Mouse (Mus musculus): Measurements from ENCODE around the gene Mroh2a. TPM values are rescaled to one million over a fixed set of nuclear protein-coding genes. Genes with fewer than 3 reads are reported as not detected.

Gene Mroh2a
- polyA plus RNA-seq, 1 experiment from 2014 or later, result 0.88 TPM

DNA sequence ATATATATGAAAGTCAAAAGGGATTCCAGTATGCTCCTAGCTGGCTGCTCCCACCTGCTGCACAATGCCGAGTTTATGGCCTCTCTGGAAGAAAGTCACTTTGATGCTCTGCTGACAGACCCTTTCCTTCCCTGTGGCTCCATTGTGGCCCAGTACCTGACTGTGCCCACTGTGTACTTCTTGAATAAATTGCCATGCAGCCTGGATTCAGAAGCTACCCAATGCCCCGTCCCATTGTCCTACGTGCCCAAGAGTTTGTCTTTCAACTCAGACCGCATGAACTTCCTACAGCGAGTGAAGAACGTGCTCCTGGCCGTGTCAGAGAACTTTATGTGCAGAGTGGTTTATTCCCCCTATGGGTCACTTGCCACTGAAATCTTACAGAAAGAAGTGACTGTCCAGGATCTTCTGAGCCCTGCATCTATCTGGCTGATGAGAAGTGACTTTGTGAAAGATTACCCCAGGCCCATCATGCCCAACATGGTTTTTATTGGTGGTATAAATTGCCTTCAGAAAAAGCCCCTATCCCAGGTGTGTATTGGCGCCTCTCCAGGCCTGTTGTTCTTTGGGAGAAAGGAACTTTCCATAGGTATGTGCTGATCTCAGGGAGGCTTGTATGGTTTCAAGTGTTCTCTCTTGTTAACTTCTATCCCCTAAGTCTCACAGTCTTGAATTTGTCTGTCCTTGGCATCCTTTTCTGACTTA lies 14.3 kb upstream of the Mroh2a start:
- H3K27me3 ChIP-seq (replicated peaks), result no peaks in the 10 kb centered on the region
- 61% methylated on average over 8 of the region's 8 CpGs for WGBS
- 0 out of 2 replicates have a peak, but pooled peaks have one; percentile 5 for ATAC-seq
- H3K4me2 ChIP-seq (replicated peaks), result no peak overlapping the region
- peaks cover 32% of the 10 kb centered on the region for H3K9me3 ChIP-seq
- H3K9ac ChIP-seq, result no peak overlapping the region
- no peak overlapping the region for H3K27ac ChIP-seq
- H3K36me3 ChIP-seq, result no peaks in the 10 kb centered on the region
- no peak overlapping the region for H3K4me3 ChIP-seq (replicated peaks)
- H3K4me1 ChIP-seq (replicated peaks), result no peaks in the 10 kb centered on the region

DNA sequence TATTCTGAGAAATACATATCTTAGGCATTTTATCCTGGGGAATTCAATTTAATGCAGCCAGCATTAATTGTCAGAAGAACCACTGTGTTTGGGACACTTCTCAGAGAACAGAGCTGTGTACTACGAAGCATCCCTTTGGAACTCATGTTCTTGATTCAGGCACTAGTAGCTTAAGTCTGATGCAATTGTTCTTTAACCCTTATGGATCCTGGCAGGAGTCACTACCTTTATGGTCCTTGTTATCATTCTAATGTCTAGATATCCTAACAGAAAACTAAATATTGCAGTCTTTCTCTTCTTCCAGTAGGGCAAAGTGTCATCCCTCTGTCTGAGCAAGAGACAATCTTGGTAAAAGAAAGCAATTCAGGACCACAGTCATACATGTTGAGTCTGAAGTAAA lies 13.7 kb upstream of the Mroh2a start:
- Histone ChIP-seq H3K4me2 (replicated peaks) (no peak overlapping the region), H3K36me3 (no peaks in the 10 kb centered on the region), H3K9me3 (peaks cover 33% of the 10 kb centered on the region), H3K27me3 (replicated peaks) (no peaks in the 10 kb centered on the region), H3K4me3 (replicated peaks) (no peak overlapping the region), H3K27ac (no peak overlapping the region), H3K9ac (no peak overlapping the region), H3K4me1 (replicated peaks) (no peaks in the 10 kb centered on the region)
- ATAC-seq, result no peak
- 75% methylated on average over 1 of the region's 1 CpGs for WGBS

DNA sequence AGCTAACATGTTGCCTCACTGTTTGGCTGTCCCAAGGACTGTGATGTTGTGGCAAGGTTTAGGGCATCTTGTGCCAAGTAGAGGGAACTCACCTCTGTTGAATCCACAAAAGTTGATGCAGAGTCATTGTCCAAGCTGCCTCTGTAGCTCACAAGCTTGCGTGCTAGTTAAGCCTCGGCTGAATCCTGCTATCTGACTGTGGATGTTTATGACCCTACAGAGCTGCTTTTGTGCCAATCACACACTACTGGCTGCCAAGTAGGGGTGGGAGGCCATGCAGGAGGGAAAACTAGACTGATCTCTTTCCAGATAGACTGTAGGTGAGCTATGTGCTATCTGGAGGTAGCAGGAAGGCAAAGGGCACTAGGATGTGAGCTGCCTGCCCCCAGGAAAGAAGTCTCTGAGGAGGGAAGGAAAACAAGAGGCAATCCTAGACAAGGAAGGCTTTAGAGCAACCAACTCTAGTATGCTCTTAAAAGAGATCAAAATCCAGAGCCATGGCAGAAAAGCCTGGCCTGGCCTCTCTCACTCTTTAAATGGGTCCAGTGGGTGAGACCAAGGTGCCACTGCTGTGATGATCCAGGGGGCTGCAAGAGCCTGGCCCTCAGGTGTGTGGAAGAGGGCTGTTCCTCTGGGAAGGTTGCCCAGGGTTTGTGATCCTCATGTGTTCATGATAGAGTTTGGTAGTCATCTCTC lies 12.9 kb upstream of the Mroh2a start:
- peak; percentile 82 for ATAC-seq
- Histone ChIP-seq H3K9ac (no peak overlapping the region), H3K4me2 (replicated peaks) (no peak overlapping the region), H3K4me3 (replicated peaks) (no peak overlapping the region), H3K4me1 (replicated peaks) (no peaks in the 10 kb centered on the region), H3K27me3 (replicated peaks) (no peaks in the 10 kb centered on the region), H3K36me3 (no peaks in the 10 kb centered on the region), H3K27ac (no peak overlapping the region), H3K9me3 (peaks cover 33% of the 10 kb centered on the region)
- WGBS, result 74% methylated on average over 2 of the region's 2 CpGs

DNA sequence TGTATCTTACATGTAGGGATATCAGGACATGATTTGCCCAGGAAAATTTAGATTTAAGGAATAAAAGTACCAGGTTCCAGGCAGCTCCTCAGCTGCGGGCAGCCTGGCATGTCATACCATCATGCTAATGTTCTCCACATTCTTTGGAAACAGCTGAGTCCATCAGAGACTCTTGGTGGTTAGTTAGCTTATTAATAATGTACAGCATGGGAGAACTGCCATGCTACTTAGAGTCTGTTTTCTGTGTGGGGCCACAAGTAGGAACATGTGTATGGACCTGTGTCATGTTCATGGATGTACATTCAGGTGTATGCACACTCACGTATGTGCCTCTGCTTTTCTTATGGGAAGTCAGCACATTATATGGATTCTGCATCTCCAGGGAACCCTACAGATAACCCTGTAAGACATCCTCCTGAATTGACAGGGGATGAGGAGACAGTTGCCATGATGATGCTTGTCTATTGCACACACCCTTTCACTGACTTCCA lies 12.3 kb upstream of the Mroh2a start:
- Histone ChIP-seq H3K27me3 (replicated peaks) (no peaks in the 10 kb centered on the region), H3K27ac (no peak overlapping the region), H3K4me3 (replicated peaks) (no peak overlapping the region), H3K9ac (no peak overlapping the region), H3K36me3 (no peaks in the 10 kb centered on the region), H3K9me3 (peaks cover 33% of the 10 kb centered on the region), H3K4me2 (replicated peaks) (no peak overlapping the region), H3K4me1 (replicated peaks) (no peaks in the 10 kb centered on the region)
- WGBS, result 81% methylated on average over 2 of the region's 2 CpGs
- no peak for ATAC-seq

DNA sequence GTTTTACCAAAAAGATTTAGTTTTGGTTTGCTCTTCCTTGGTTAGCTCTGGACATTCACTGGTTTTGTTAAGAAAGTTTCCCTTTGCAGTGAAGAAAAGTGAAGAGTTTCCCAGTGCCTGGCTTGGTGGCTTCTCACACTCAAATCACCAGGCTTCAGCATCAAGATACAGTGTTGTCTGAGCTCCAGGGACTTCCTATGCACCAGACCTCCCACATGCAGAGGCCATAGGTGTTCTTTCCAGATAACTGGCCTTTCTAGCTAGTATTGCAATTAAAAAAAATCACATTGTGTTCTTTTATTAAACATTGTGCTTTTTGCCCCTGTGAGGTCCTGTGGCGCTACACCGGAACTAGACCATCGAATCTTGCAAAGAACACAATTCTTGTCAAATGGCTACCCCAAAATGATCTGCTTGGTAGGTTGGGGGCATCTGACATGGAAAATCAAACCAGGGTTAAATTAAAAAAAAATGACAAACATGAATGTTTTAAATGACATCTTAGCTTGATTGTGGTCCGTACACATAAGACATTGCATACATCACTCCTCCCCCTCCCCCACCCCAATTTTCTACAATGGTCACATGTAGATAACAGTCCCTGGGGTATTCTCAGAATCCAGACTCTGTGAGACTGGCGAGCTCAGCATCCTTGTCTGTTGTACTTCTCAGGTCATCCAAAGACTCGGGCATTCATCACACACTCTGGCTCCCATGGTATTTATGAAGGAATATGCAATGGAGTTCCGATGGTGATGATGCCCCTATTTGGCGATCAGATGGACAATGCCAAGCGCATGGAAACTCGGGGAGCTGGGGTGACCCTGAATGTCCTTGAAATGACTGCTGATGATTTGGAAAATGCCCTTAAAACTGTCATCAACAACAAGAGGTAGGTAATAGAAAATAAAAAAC lies 11.1 kb upstream of the Mroh2a start:
- H3K9ac ChIP-seq, result no peak overlapping the region
- no peaks in the 10 kb centered on the region for H3K36me3 ChIP-seq
- H3K4me3 ChIP-seq (replicated peaks), result no peak overlapping the region
- H3K9me3 ChIP-seq, result peaks cover 33% of the 10 kb centered on the region
- no peak overlapping the region for H3K27ac ChIP-seq
- 71% methylated on average over 10 of the region's 10 CpGs for WGBS
- no peaks in the 10 kb centered on the region for H3K4me1 ChIP-seq (replicated peaks)
- H3K27me3 ChIP-seq (replicated peaks), result no peaks in the 10 kb centered on the region
- ATAC-seq, result no peak
- H3K4me2 ChIP-seq (replicated peaks), result no peak overlapping the region

DNA sequence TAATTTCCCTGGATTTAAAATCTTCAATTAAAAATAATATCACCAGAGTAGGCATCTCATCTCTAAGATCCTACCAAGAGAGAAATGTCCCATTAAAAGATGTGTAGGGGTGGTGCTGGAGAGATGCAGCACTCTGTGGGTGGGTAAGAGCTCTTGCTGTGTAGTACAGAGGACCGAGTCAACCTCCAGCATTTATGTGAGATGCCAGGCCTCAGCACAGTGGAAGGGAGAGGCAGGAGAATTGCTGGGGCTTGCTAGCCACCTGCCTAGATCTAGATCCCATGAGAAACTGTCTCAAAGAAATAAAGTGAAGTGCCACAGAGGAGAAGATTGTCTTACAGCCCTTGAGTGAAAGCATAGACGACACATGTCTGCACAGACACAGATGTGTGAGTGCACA lies 10.2 kb upstream of the Mroh2a start:
- no peaks in the 10 kb centered on the region for H3K27me3 ChIP-seq (replicated peaks)
- no peak for ATAC-seq
- H3K9ac ChIP-seq, result no peak overlapping the region
- H3K4me1 ChIP-seq (replicated peaks), result no peaks in the 10 kb centered on the region
- H3K4me3 ChIP-seq (replicated peaks), result no peak overlapping the region
- no peaks in the 10 kb centered on the region for H3K36me3 ChIP-seq
- H3K27ac ChIP-seq, result no peak overlapping the region
- H3K4me2 ChIP-seq (replicated peaks), result no peak overlapping the region
- 58% methylated on average over 2 of the region's 2 CpGs for WGBS
- H3K9me3 ChIP-seq, result peaks cover 33% of the 10 kb centered on the region

DNA sequence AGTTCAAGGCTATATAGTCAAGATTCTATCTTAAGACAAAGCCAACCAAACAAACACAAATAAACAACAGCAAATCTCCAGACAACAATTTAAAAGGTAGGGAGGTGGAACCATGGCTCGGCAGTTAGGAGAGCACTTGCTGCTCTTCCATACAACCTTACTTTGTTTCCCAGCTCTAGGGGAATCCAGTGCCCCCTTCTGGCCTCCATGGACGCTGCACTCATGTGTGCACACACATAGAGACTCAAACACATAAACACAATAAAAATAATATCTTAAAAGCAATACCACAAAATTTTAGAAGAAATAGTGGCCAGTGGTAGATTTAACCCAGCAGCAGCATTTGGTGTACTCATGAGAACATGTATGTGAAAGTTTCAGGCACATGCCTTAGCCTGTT lies 9.6 kb upstream of the Mroh2a start:
- ATAC-seq, result no peak
- WGBS, result 59% methylated on average over 2 of the region's 2 CpGs
- Histone ChIP-seq H3K9ac (no peak overlapping the region), H3K27ac (no peak overlapping the region), H3K36me3 (no peaks in the 10 kb centered on the region), H3K4me3 (replicated peaks) (no peak overlapping the region), H3K27me3 (replicated peaks) (no peaks in the 10 kb centered on the region), H3K9me3 (peaks cover 31% of the 10 kb centered on the region), H3K4me2 (replicated peaks) (no peak overlapping the region), H3K4me1 (replicated peaks) (no peaks in the 10 kb centered on the region)

DNA sequence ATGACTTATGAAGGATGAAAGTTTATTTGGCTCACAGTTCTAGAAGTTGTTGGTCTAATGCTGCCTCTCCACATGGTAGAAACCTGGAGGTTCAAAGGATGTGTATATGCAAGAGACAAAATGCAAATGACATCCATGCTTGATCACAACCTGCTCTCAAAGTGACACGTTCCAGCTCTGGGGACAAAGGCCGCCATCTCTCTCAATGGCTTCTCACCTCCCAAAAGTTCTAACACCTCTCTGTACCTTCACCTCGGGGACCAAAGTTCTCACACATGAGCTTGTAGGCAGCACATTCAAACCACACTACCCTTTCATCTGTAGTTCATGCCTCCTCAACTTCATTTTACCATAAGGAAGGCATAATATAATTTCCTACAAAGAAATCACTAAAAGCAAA lies 9.2 kb upstream of the Mroh2a start:
- no peaks in the 10 kb centered on the region for H3K36me3 ChIP-seq
- no peaks in the 10 kb centered on the region for H3K27me3 ChIP-seq (replicated peaks)

DNA sequence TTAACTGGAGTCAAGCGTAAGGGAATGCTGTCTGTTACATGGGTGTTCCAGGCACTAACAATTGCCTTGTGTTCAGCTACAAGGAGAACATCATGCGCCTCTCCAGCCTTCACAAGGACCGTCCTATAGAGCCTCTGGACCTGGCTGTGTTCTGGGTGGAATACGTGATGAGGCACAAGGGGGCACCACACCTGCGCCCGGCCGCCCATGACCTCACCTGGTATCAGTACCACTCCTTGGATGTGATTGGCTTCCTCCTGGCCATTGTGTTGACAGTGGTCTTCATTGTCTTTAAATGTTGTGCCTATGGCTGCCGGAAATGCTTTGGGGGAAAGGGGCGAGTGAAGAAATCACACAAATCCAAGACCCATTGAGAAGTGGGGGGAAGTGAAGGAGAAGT lies 8.7 kb upstream of the Mroh2a start:
- ATAC-seq, result no peak
- Histone ChIP-seq H3K4me1 (replicated peaks) (no peaks in the 10 kb centered on the region), H3K36me3 (no peaks in the 10 kb centered on the region), H3K4me3 (replicated peaks) (no peak overlapping the region), H3K9me3 (peaks cover 31% of the 10 kb centered on the region), H3K9ac (no peak overlapping the region), H3K27ac (no peak overlapping the region), H3K4me2 (replicated peaks) (no peak overlapping the region), H3K27me3 (replicated peaks) (no peaks in the 10 kb centered on the region)
- 76% methylated on average over 9 of the region's 9 CpGs for WGBS

More for the DNA sequence above, 9.2 kb upstream of the Mroh2a start:
- H3K27ac ChIP-seq, result no peak overlapping the region
- peaks cover 31% of the 10 kb centered on the region for H3K9me3 ChIP-seq
- no peak overlapping the region for H3K4me3 ChIP-seq (replicated peaks)
- no peak overlapping the region for H3K9ac ChIP-seq
- no peaks in the 10 kb centered on the region for H3K4me1 ChIP-seq (replicated peaks)
- ATAC-seq, result no peak
- 40% methylated on average over 3 of the region's 3 CpGs for WGBS
- no peak overlapping the region for H3K4me2 ChIP-seq (replicated peaks)

DNA sequence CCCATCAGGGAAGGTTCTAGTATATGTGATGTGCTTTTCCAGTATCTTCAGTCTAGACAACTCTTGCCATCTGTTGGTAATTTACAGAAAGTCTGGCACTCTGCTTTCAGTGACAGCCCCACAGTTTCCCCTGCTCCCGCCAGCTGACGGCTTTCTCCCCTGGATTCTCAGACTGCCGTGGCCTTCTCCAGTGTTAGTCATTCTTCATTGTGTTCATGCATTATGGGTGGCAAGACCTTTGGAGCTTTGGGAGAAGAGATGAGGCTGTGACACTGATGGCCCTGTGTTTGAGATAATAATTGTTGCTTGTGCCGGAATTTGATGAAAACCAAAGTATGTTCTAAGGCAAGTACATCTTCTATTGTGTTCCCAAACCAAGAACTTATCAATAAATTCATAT lies 8.2 kb upstream of the Mroh2a start:
- H3K36me3 ChIP-seq, result no peaks in the 10 kb centered on the region
- no peak overlapping the region for H3K4me3 ChIP-seq (replicated peaks)
- WGBS, result 52% methylated on average over 4 of the region's 4 CpGs
- H3K9ac ChIP-seq, result no peak overlapping the region
- ATAC-seq, result no peak
- H3K9me3 ChIP-seq, result peaks cover 30% of the 10 kb centered on the region
- no peaks in the 10 kb centered on the region for H3K4me1 ChIP-seq (replicated peaks)
- H3K4me2 ChIP-seq (replicated peaks), result no peak overlapping the region
- no peaks in the 10 kb centered on the region for H3K27me3 ChIP-seq (replicated peaks)
- H3K27ac ChIP-seq, result no peak overlapping the region

DNA sequence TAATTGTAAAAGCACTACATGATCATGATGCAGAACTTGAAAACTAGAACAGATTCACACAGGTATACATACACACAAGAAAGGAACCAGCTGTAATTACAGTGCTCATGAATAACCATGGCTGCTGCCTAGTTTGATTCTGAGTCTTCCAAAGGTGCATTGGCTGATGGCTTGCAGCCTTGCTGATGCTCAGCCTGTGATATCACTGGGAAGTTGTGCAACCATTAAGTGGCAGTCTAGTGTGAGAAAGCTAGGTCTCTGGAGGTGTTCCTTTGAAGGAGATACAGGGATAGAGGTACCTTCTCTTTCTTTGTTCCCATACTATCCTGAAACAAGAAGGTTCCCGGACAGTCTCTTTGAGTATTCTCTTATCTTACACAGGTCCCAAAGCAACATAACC lies 7.7 kb upstream of the Mroh2a start:
- Histone ChIP-seq H3K4me2 (replicated peaks) (no peak overlapping the region), H3K27ac (no peak overlapping the region), H3K4me1 (replicated peaks) (no peaks in the 10 kb centered on the region), H3K9me3 (peaks cover 25% of the 10 kb centered on the region), H3K9ac (no peak overlapping the region), H3K4me3 (replicated peaks) (no peak overlapping the region), H3K27me3 (replicated peaks) (no peaks in the 10 kb centered on the region), H3K36me3 (no peaks in the 10 kb centered on the region)
- ATAC-seq, result no peak
- WGBS, result 23% methylated on average over 1 of the region's 1 CpGs

DNA sequence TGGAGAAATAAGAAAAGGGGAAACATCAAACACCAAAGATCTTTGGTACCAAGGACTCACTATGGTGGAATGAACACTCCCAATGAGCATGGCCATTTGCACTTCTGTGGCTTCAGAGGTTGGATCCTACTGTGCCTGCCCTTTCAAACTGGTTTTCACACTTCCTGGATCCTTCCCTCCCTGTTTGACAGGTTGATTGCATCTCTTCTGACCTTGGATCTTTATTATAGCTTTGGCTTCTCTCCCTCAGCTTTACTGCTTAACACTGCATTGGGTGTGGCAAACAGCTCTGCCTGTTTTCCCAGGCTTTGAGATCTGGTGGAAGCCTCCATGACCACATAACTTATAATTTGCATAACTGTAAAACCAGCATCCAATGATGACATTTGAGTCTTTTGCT lies 6.5 kb upstream of the Mroh2a start:
- Histone ChIP-seq H3K4me2 (replicated peaks) (no peak overlapping the region), H3K36me3 (no peaks in the 10 kb centered on the region), H3K27ac (no peak overlapping the region), H3K4me3 (replicated peaks) (no peak overlapping the region), H3K27me3 (replicated peaks) (no peaks in the 10 kb centered on the region), H3K9ac (no peak overlapping the region), H3K9me3 (peaks cover 16% of the 10 kb centered on the region), H3K4me1 (replicated peaks) (no peaks in the 10 kb centered on the region)
- ATAC-seq, result no peak
